Mouse (Mus musculus): ENCODE measurements around the gene Mettl17. TPM values are rescaled to one million over a fixed set of nuclear protein-coding genes. Genes with fewer than 3 reads are reported as not detected.
A peak's percentile ranks its signal among the peaks of the same experiment; 100 is the strongest.

Mettl17 gene
- total and polyA plus RNA-seq, 3 experiments = 20.1 to 21.1 (median 20.7) TPM

DNA sequence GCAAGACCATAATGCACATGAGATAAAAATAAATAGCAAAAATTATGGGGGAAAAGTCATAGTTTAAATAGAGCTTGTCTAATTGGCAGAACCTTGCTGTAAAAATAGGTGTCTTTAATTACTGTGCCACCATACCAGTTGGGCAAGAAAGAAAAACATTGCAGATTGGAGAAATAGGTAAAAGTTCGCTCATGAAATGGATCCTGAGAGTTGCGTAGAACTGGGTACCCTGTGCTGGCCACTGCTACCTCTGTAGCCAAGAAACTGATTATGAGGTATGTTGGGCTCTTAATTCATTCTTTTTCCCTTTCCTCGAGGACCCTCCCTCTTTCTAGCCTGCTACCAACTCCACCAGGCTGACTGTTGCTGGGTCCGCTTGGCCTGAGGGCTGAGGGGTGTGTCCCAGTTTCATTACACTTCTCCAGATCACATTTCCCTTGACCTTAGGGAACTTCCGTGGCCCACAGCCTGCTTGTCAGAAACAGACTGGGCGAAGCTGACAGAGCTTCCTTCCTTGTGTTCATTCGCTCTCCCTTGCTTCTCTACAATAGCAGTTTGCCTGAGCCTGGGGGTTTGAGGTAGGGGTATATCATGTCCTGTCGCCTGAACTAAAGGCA lies 56.4 kb downstream of the Mettl17 start:
- H3K36me3 ChIP-seq (ENCODE audit: control insufficient read depth, insufficient read depth, low read length) = no peaks in the 10 kb centered on the region
- no peak overlapping the region for H3K27ac ChIP-seq
- 45% methylated on average over 8 of the region's 8 CpGs for WGBS
- H3K4me3 ChIP-seq = no peak overlapping the region
- no peaks in the 10 kb centered on the region; the same call in none of the 2 replicates for H3K4me1 ChIP-seq (ENCODE audit: control insufficient read depth, insufficient read depth, low read length)
- no peaks in the 10 kb centered on the region for H3K27me3 ChIP-seq (ENCODE audit: control insufficient read depth, insufficient read depth, low read length)
- intact Hi-C loops (cut with DNase I) = loop anchor here (5.0 kb wide), 1 partner anchor 39 kb away; no protein-coding TSS in a partner anchor
- TF ChIP-seq EP300 (IDR thresholded peaks at IDR 0.05; ENCODE audit: insufficient read depth, low read depth, low read length) (no peak), POLR2A (IDR thresholded peaks at IDR 0.05; ENCODE audit: insufficient read depth, low read depth, low read length) (no peak), CTCF (IDR thresholded peaks at IDR 0.05) (no peak)
- no peak overlapping the region for H3K9ac ChIP-seq (ENCODE audit: low read depth, low read length)
- H3K79me2 ChIP-seq (replicated peaks; ENCODE audit: control insufficient read depth, insufficient read depth, low read length) = no peaks in the 10 kb centered on the region
- DNase-seq = peak in 1 of 2 experiments; percentile 46

DNA sequence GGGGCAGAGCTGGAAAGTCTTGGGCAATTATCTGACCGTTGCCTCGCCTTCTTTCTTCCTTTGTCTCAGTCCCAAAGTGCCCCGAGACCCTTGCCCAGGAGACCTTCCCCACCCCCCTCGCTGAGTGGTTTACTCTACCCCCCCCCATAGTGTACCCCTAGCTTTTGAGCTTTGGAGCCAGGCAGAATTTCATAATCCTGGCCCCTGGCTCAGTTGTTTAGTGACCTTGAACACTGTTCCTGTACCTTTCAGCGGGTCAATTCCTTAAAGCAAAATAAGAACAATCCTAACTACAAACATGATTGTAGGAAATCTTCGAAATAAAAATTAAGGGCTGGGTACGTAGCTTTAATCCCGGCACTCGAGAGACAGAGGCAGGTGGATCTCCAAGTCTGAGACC lies 56.9 kb downstream of the Mettl17 start:
- TF ChIP-seq POLR2A (IDR thresholded peaks at IDR 0.05; ENCODE audit: insufficient read depth, low read depth, low read length) (no peak), CTCF (IDR thresholded peaks at IDR 0.05) (no peak), EP300 (IDR thresholded peaks at IDR 0.05; ENCODE audit: insufficient read depth, low read depth, low read length) (no peak)
- Histone ChIP-seq H3K4me3 (no peak overlapping the region), H3K27ac (no peak overlapping the region), H3K9ac (ENCODE audit: low read depth, low read length) (no peak overlapping the region), H3K36me3 (ENCODE audit: control insufficient read depth, insufficient read depth, low read length) (no peaks in the 10 kb centered on the region), H3K79me2 (replicated peaks; ENCODE audit: control insufficient read depth, insufficient read depth, low read length) (no peaks in the 10 kb centered on the region), H3K27me3 (ENCODE audit: control insufficient read depth, insufficient read depth, low read length) (no peaks in the 10 kb centered on the region), H3K4me1 (ENCODE audit: control insufficient read depth, insufficient read depth, low read length) (no peaks in the 10 kb centered on the region; the same call in none of the 2 replicates)
- intact Hi-C loops (cut with DNase I) = loop anchor here (5.0 kb wide), 1 partner anchor 39 kb away; no protein-coding TSS in a partner anchor
- DNase-seq = no peak
- 67% methylated on average over 9 of the region's 9 CpGs for WGBS

DNA sequence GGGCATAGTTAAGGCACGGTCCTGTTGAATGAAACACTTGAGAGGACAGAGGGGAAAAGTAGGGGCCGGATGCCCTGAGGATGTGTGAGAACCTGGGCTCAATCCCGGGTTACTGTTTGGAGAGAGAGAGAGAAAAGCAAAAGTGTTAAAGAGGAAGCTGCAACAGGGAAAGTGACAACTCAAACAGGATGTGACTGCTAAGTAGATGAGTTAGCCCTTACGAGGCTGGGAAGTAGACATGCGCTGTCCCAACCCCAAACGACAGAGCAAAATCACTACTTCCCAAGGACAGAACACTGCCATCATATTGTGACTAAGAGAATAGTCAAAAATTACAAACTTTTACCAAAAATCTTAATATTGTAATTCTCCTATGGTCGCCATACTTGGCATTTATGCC lies 57.6 kb downstream of the Mettl17 start:
- DNase-seq = no peak
- no peaks in the 10 kb centered on the region; the same call in none of the 2 replicates for H3K4me1 ChIP-seq (ENCODE audit: control insufficient read depth, insufficient read depth, low read length)
- no peaks in the 10 kb centered on the region for H3K79me2 ChIP-seq (replicated peaks; ENCODE audit: control insufficient read depth, insufficient read depth, low read length)
- no peak overlapping the region for H3K27ac ChIP-seq
- no peak overlapping the region for H3K4me3 ChIP-seq
- intact Hi-C loops (cut with DNase I) = loop anchor here (5.0 kb wide), 1 partner anchor 40 kb away; no protein-coding TSS in a partner anchor
- H3K27me3 ChIP-seq (ENCODE audit: control insufficient read depth, insufficient read depth, low read length) = no peaks in the 10 kb centered on the region
- WGBS = 39% methylated on average over 7 of the region's 7 CpGs
- H3K36me3 ChIP-seq (ENCODE audit: control insufficient read depth, insufficient read depth, low read length) = no peaks in the 10 kb centered on the region
- H3K9ac ChIP-seq (ENCODE audit: low read depth, low read length) = no peak overlapping the region
- TF ChIP-seq CTCF (IDR thresholded peaks at IDR 0.05) = no peak
- TF ChIP-seq POLR2A (IDR thresholded peaks at IDR 0.05; ENCODE audit: insufficient read depth, low read depth, low read length) = no peak
- no peak for TF ChIP-seq EP300 (IDR thresholded peaks at IDR 0.05; ENCODE audit: insufficient read depth, low read depth, low read length)

Small RNA genes within 50 kb of the gene (microRNA-seq; reads per million reads assigned to microRNA genes)
- 0 reads per million in 2 experiments for gene Gm27375

Other genes with a start within 250 kb of the Mettl17 start
- gene Gm4181, start 249.2 kb upstream of the Mettl17 start, total RNA-seq (2021) = not detected
- gene Gm4181, start 249.2 kb upstream of the Mettl17 start, polyA plus RNA-seq (2012; rRNA removed) = not detected in 2 replicates
- gene Gm17079, start 189.4 kb upstream of the Mettl17 start, total RNA-seq (2021) = not detected
- not detected in 2 replicates for gene Gm17079, start 189.4 kb upstream of the Mettl17 start, polyA plus RNA-seq (2012; rRNA removed)
- gene Gm5800, start 167.7 kb upstream of the Mettl17 start, total RNA-seq (2021) = not detected
- gene Gm5800, start 167.7 kb upstream of the Mettl17 start, polyA plus RNA-seq (2012; rRNA removed) = not detected in 2 replicates
- gene Ang4, start 111.3 kb upstream of the Mettl17 start, total RNA-seq (2021) = not detected
- not detected in 2 replicates for gene Ang4, start 111.3 kb upstream of the Mettl17 start, polyA plus RNA-seq (2012; rRNA removed)
- not detected for gene AY358078, start 84.8 kb upstream of the Mettl17 start, total RNA-seq (2021)
- gene AY358078, start 84.8 kb upstream of the Mettl17 start, polyA plus RNA-seq (2012; rRNA removed) = not detected in 2 replicates
- gene Ear6, start 31.1 kb upstream of the Mettl17 start, total RNA-seq (2021) = not detected
- gene Ear6, start 31.1 kb upstream of the Mettl17 start, polyA plus RNA-seq (2012; rRNA removed) = not detected in 2 replicates
- under 1 TPM; 0.16 to 0.25 TPM for gene Slc39a2, start 8.0 kb downstream of the Mettl17 start, total RNA-seq (2021)
- gene Slc39a2, start 8.0 kb downstream of the Mettl17 start, polyA plus RNA-seq (2012; rRNA removed) = 0.53 and 1.7 TPM in 2 replicates
- gene Ndrg2, start 29.3 kb downstream of the Mettl17 start, total RNA-seq (2021) = 1,000 to 10,000 TPM; 1,274 to 1,571 TPM
- 2,120 and 2,574 TPM in 2 replicates for gene Ndrg2, start 29.3 kb downstream of the Mettl17 start, polyA plus RNA-seq (2012; rRNA removed)
- not detected for gene Tppp2, start 33.6 kb downstream of the Mettl17 start, total RNA-seq (2021)
- gene Tppp2, start 33.6 kb downstream of the Mettl17 start, polyA plus RNA-seq (2012; rRNA removed) = 0.16 and 0.32 TPM in 2 replicates
- not detected for gene Rnase13, start 37.9 kb downstream of the Mettl17 start, total RNA-seq (2021)
- gene Rnase13, start 37.9 kb downstream of the Mettl17 start, polyA plus RNA-seq (2012; rRNA removed) = not detected in 2 replicates
- 10 to 100 TPM; 27.2 to 27.8 TPM for gene Arhgef40, start 99.9 kb downstream of the Mettl17 start, total RNA-seq (2021)
- gene Arhgef40, start 99.9 kb downstream of the Mettl17 start, polyA plus RNA-seq (2012; rRNA removed) = 42.6 and 49.0 TPM in 2 replicates
- 1 to 10 TPM; 2.2 to 4.2 TPM for gene Tmem253, start 130.8 kb downstream of the Mettl17 start, total RNA-seq (2021)
- 2.8 and 3.8 TPM in 2 replicates for gene Tmem253, start 130.8 kb downstream of the Mettl17 start, polyA plus RNA-seq (2012; rRNA removed)
- 10 to 100 TPM; 26.8 to 30.0 TPM for gene Zfp219, start 135.9 kb downstream of the Mettl17 start, total RNA-seq (2021)
- gene Zfp219, start 135.9 kb downstream of the Mettl17 start, polyA plus RNA-seq (2012; rRNA removed) = 38.6 and 42.0 TPM in 2 replicates
- gene Olfr221, start 157.6 kb downstream of the Mettl17 start, total RNA-seq (2021) = not detected
- gene Olfr221, start 157.6 kb downstream of the Mettl17 start, polyA plus RNA-seq (2012; rRNA removed) = not detected in 2 replicates
- gene Hnrnpc, start 219.2 kb downstream of the Mettl17 start, total RNA-seq (2021) = 100 to 1,000 TPM; 137 to 147 TPM
- gene Hnrnpc, start 219.2 kb downstream of the Mettl17 start, polyA plus RNA-seq (2012; rRNA removed) = 70.7 and 140 TPM in 2 replicates
- under 1 TPM; 0.16 to 0.23 TPM for gene Rpgrip1, start 225.9 kb downstream of the Mettl17 start, total RNA-seq (2021)
- 0.59 and 0.98 TPM in 2 replicates for gene Rpgrip1, start 225.9 kb downstream of the Mettl17 start, polyA plus RNA-seq (2012; rRNA removed)